Mouse (Mus musculus): ENCODE measurements at regions not wholly inside any gene's neighbourhood (a gene's known extent, or its start where the extent isn't known, plus 50 kb on each side); places are given as distances from the start of the nearest gene placed in this dataset.

DNA sequence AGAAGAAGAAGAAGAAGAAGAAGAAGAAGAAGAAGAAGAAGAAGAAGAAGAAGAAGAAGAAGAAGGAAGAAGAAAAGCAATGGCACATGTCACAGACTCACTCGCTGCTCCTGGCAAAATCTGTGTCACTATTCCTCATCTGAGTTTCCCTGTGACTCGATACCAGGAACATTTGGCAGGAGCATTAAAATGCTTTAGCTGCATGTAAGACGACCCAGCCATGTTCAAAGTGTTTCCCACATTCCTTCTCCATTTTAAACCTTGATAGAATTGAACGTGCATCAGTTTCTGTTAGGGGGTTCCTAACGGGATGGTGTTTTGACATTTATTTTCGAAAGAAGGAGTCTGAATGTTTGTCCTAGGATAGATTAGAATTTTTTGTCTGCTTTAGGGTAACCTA is 51.2 kb upstream of the Pja2 start:
- DNase-seq (ENCODE audit: low read depth, low spot score): no peak

DNA sequence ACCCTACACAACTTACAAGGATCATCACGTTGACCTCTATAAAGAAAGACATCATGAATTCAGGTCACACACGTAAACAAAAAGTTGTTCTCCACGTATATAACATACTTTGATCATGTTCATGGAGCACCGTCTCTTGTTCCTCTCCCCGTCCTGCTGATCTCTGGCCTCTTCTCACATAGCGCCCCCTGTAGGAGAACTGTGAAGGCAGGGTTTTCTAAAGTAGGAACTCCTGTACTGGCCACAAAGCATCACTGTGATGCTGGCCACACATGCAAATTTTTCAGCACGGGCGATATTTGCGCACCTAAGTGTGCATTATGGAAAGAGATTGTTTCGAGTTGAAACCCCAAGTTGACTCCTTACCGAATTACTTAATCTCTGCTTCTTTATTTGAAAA is 51.9 kb upstream of the Pja2 start:
- no peak for DNase-seq (ENCODE audit: low read depth, low spot score)

DNA sequence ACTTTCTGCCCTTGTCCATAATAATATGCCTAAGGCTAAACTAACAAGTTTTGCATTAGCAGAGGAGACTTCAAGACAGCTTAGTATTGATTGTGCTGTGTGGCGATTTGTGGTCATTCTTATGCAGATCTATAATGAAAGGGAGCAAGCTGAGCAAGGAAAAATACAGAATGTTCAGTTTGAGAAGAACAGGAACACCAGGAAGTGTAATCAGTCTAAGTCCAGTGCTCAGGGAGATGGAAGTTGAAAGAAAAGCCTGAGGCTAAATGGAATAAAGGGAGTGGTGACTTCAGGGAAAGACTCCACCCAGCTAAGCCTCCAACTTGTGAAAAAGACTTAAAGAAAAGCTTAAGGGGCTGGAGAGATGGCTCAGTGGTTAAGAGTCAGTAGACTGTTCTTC is 58.6 kb upstream of the Pja2 start:
- no peak for DNase-seq (ENCODE audit: low read depth, low spot score)

DNA sequence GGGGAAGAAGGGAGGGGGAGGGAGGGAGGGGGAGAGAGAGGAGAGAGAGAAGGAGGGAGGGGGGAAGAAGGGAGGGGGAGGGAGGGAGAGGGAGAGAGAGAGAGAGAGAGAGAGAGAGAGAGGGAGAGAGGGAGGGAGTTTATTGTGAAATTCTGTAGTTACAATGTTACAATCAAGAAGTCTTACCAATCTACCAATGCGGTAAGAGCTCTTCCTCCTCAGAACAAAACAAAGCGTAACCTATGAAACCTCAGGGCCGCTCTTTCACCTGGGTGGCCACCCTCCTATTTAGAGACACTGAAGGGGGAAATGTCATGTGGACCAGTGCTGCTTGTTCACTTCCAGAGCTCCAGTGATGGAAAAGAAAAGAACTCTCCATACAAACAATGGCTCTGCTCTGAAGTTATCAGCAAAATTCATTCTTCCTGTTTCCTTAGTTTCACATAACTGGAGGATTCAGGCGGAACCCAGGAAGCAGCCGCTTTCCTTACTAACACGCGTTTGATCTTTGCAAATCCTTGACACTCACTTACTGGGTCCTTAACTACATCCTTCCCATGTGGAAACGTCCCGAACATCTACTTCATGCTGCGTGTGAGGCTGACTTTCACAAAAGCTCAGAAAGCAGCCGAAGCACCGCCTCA is 65.7 kb upstream of the Pja2 start:
- DNase-seq (ENCODE audit: low read depth, low spot score): no peak

DNA sequence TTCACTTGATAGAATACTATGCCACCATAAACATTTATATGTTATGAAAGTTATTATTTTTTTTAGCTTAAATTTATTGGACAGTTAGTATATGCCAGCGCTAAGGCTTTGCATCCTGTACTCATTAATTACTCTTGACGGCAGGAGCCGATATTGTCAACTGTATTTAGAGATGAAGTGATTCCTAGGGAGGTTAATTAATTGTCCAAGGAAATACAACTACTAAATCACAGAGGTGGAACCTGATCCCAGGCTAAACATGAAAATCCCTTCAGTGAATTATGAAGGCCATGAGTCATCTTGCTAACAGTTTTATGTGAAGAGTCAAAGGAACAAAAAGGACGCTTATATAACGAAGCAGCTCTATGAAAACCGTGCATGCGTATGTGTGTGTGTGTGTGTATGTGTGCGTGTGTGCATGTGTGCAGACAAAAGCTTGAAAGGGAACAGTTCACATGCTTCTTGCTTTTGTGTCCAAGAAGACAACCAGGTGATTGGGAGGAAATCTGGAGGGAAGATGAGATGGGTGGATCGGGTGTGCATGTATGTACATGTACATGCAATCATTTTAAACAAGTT is 66.5 kb upstream of the Pja2 start:
- no peak for DNase-seq (ENCODE audit: low read depth, low spot score)

DNA sequence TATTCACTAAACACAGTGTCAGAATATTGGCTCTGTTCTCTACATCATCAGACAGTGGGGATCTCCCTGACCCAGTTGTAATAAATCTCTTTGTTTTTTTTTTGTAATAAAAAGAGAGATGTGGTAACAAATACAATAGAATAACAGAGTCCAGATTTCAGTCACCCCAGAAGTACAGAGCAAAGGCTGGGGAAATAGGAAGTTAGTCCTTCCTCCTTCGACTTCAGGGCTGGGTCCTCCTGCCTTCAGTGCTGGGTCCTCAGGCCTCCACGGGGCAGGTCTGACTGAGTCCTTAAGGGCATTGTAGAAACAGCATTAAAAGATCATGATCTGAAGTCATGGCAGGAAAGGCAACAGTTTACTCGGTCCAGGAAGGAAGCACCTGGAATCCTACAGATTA is 67.0 kb upstream of the Pja2 start:
- DNase-seq (ENCODE audit: low read depth, low spot score): no peak

DNA sequence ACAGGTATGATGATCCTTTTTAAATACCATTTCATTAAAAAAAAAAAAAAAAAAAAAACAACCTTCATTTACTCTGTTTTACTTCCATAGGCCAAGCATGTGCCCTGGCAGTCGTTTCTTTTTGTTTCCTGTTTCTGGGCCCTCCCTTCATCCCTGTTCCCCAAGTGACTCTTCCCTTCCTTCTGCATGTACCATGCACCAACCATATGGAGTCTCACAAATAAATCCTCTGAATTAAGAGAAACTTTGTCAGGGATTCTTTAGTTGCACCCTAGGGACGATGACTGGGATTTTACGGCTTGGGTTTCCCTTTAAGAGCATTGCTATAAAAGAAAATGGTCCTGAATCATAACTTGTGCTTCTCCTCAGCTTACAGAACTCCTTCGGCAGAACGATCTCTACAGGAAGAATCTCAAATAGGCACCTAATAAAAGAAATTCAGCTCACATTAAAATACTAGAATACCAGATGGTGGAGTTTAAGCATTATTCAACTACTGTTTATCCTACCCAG is 75.1 kb upstream of the Pja2 start:
- DNase-seq (ENCODE audit: low read depth, low spot score): no peak

DNA sequence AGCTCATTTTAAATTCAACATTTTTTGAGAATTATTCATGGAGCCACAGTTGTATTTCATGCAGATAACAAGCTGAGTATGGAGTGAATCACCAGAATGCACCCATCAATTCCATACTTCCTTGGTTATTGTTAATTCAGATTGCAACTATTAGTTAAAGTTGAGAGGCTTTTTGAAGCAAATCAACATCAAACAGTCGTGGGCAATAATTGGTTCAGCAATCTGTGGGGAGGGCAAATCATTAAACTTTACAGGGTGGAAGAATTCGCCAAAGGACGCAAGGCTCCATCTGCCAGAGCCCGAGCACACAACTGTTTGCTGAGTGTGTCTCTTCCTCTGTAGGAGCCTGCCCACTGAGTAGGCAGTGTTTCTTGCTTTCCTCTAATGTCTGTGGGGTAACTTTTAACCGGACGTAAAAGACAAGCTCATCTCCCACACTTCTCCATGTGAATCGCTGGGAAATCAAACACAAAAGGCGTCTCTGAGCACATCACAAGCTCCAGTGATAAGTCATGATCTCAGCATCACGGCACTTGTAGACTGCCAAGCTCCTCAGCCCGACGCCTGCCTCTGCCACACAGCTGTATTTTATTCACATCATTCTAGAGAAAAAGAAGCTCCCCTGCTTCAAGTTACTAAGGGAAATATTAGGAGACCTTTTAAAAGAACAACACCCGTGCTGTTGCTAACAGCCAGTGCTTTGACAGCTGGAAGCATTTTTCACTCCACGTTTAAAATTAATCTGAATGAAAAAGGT is 75.7 kb upstream of the Pja2 start:
- DNase-seq (ENCODE audit: low read depth, low spot score): no peak

DNA sequence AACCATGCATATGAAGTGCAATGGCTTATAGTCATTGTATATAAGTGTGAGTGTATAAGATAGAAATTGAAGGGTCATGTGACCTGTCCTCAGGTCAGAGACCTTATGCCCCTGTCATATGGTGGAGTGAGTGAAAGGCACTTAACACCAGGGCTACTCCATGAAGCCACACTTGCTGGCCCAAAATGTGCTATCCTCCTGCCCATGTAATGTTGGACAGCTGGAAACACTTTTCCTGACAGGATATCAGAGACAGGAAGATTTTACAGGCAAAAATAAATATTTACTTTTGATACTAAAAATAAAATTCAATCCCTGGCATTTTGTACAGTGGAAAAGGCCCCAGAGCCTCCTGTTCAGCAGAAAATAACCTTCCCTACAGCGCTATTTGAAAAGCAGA is 94.1 kb upstream of the Pja2 start:
- no peak for DNase-seq (ENCODE audit: low read depth, low spot score)

DNA sequence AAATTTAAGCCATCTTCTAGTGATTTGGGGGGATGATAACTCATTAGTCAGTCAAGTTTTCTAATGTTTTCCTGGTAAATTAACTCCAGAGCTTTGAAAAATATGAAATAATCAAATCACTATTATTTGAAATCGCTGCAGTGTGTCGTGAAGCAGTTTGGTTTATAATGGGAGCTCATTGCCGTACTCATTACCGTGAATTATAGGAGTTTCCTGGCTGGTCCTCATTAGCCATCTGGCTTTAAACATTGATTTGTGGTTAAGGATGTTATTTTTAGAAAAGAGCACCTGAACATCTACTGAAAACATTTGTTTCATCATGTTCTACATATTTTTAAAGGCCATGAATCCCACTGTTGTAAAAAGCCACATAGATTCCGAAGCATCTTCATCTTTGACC is 94.8 kb upstream of the Pja2 start:
- DNase-seq (ENCODE audit: low read depth, low spot score): no peak

DNA sequence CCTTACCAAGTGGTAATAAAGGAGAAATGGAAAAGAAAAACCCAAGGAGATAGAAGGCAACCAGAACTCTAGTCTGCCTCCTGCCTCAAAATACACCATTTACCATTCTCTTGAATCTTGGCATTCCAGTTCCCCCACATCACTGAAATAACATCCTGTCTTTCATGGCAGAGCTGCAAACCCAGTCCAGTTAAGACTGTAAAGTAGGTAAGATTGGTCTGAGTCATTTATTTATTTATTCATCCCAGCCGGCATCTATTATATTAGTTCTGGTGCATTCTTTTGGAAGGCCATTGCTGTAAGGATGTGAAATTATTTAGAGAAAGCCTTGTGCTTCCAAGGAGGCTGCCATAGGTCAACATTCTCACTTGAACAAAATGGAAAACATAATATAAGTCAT is 107.9 kb upstream of the Pja2 start:
- no peak for DNase-seq (ENCODE audit: low read depth, low spot score)

DNA sequence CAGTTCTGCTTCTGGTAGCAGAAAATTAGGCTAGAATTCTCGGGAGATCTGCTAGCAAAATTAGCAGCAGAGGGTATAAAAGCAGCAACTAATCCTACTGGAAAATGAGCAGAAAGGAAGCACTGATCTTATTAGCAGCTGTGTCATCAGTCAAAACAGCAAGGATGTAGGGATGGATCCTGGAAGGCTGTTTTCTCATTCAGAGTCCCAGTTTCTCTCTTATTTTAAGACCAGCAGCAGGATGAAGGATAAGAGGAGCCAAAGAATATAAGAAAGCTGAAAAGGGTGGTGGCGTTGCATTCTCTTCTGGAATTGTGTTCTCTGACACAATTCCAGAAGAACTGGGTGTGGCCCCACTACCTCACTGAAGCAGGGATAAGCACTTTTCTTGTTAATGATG is 123.0 kb upstream of the Pja2 start:
- DNase-seq (ENCODE audit: low read depth, low spot score): no peak

DNA sequence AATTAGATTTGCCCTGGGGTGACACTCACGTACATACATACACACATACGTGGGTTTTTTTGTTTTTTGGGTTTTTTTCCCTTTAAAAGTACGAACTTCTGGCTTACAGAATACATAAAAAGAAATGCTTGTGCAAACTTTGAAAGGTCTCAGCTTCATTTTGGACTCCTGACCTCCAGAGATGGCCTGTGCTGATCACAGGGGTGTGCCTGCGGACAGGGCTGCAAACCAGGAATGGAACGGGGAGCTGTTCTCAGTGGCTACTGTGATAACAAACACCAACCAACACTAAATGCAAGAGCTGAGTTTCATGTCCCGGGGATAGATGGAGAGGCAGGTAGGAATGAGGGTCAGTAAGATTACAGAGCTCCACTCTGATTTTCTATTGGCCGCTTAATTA is 134.3 kb upstream of the Man2a1 start:
- no peak for DNase-seq (ENCODE audit: low read depth, low spot score)

DNA sequence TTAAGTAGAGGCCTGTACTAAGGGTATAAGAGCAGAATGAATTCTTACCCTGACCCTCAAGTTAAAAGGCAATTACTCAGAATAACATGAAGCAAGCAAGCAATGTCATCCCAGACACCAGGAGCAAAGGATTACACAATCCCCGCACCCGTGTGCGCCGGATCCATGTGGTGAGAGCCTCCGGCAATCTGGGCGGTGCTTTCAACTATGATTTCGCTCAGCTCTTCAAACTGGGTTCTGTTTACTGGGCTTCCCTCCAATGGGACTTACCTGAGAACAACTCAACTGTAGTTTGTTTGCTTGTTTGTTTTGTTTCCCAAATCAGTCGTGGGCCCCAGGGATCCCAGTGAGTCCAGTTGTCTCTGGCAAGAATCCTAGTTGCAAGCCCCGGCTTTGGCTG is 133.8 kb upstream of the Man2a1 start:
- DNase-seq (ENCODE audit: low read depth, low spot score): no peak

DNA sequence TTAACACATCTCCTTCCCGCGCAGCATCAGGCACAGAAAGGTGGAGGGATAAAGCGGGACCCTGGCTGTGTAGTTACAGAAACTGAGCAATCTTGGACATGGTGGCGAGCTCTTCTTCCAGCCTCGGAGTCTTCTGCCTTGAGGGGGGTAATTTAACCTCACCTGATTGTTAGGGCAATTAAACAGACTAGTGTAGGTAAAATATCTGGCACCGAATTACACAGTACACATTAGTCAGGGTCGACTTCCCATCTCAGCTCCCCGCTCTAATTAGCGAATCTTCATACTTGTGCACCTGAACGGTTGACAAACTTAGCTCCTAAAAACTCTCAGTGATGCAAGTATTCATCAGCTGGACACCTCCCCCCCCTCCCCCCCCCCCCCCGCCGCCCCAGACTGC is 133.2 kb upstream of the Man2a1 start:
- no peak for DNase-seq (ENCODE audit: low read depth, low spot score)

DNA sequence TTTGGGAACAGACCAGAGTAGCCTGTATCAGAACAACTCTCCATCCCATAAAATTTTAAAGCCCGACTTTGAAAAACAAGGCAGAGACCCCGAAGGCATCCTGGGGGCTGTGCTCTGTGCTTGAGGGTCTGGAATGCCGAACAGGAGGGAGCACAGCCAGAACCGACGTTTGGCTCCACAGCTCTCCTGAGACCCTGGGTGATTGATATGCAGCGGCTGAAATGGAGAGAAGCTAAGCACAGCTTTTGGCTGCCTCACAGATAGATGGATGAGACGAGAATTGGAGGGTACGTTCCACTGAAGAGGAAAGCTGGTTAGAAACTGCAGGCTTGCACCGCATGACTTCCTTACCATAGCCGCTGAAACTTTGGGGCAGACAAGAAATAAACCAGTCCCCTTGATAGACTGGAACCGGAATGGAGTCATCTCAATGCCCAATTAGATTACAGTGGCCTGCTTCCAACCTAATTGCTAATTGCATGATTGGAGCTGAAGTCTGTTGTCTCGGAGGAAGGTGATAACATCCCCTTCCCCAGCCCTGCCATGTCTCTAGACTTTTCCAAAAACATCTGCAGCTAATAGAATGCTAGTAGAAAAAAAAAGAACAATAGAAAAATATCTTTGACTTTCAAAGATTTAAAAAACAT is 130.7 kb upstream of the Man2a1 start:
- no peak for DNase-seq (ENCODE audit: low read depth, low spot score)

DNA sequence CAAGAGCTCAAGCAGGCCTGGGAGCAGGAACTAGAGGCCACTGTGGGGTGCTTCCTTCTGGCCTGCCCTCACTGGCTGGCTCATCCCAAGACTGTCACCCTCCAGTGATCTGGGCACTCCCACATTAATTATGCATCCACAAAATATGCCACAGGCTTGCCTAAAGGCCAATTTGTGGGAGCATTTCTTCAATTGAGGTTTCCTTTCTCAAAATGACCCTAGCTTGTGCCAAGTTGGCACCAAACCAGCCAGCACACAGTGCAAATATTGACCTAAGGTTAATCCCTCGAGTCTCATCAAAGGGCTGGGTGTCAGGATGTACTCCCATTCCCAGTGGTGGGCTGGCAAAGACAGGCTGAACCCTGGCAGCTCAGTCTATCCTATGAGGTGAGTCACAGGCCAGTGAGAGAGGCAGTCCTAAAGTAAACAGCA is 119.9 kb upstream of the Man2a1 start:
- no peak for DNase-seq (ENCODE audit: low read depth, low spot score)

DNA sequence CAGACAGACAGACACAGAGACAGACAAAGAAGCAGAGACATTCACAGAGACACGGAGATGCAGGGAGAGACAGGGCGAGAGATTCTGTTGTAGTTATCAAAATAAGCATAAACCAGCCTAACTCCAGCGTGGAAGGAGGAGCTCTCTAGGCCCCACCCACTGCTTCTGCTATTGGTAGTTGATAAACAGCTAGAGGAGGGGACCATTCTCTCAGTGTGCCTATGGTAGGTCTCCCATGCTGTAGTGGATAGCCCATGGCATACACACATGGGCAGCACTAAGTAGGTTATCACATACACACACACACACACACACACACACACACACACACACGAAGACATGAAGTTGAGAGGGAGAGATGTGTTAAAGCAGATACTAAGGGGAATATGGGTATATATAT is 115.7 kb upstream of the Man2a1 start:
- DNase-seq (ENCODE audit: low read depth, low spot score): no peak

DNA sequence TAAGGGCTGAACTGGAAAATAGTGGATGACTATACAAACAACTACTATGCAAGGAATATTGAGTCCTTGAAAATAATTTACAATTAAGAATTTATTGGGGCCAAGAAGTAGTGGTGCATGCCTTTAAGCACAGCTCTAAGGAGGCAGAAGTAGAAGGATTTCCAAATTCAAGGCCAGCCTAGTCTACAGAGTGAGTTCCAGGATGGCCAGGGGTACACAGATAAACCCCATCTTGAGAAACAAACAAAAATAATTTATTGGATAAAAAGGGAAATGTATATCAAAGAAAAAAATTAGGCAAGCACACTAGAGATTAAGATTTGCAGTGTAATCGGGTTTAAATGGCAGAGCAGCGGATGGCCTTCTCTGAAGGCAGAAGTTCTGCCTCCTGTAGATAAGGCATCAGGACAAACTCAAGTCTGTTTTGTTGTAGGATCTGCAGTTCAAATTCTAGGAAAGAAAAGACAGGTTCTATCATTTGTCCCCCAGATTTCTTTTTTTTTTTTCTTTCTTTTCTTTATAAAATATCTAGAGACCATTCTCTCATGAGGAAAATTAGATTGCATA is 110.7 kb upstream of the Man2a1 start:
- DNase-seq (ENCODE audit: low read depth, low spot score): no peak

DNA sequence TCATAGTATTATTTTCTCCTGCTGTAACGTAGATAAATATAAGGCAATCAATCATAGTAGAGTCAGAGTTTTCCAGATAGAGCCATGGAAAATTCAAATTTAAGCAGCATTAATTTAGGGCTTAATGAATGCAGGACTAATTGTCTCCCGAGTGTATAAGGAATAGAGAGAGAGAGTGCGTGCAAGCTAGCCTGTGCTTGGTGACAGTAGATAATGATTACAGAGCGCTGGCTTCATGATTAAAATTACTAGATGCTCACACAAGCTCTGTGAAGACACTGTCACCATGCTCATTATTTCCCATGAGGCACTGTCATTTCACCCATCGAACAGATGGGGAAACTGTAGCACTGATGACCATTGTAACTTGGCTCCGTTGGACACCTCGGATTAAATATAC is 109.9 kb upstream of the Man2a1 start:
- DNase-seq (ENCODE audit: low read depth, low spot score): no peak

DNA sequence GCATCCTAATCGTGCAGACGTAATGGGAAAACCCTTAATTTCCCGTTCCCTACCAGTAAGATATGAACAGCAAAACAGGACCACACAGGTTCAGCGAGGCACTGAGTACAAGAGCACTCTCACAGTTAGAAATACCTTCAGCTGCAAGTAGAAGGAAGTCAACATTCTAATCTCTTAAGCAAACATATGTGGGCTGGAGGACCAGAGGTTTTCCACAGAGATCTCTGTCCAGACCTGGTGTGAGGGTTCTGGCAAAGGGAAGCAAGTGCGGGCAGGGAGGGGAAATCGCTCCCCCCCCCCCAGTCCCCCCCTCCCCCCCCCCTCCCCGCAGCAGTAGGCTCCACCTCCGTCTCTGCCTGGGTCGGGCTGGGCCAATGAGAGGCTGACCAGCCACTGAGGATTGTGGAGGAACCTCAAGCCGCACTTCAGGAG is 108.6 kb upstream of the Man2a1 start:
- DNase-seq (ENCODE audit: low read depth, low spot score): no peak

DNA sequence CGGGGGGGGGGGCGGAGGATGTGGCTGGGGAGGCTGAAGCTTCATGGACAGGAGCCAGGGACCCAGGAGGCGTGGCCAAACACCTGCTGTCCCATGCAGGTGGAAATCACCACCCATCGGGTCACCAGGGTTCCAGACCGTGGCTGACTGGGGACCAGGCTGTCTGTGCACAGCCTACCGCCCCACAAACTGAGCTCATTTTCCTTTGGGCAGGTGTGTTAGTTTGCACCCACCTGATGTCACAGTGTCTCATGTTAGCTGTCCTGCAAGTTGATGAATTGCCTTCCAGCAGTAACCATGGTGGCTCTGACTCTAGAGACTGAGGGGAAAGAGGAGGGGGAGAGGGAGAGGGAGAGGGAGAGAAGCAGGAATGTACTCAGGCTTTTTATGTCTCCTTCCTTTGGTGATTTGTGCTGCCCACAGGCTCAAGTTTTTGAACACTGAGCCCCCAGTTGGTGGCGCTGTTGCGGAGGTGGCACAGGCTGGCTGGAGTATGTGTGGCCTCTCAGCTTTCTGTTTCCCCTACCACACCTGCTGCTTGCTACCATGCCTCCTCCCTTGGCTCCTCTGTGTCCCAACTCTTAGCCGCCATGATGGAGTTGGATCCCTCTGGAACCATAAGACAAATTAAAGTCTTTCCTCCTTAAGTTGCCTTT is 107.8 kb upstream of the Man2a1 start:
- peak; percentile 39 for DNase-seq (ENCODE audit: low read depth, low spot score)
